Mouse (Mus musculus): Measurements from ENCODE around the gene Ftsj3.

GRCm38 (mm10) chr11:106200756-106201155 lies 55.1 kb downstream of the Ftsj3 start:
- TF ChIP-seq POLR2A (IDR thresholded peaks at IDR 0.05; ENCODE audit: control insufficient read depth in 1 of 2, insufficient read depth in 1 of 2, low read depth in 1 of 2, low read length in 2 of 2, poor library complexity in 1 of 2) (no peak), ELF1 (IDR thresholded peaks at IDR 0.05; ENCODE audit: low read depth, low read length) (no peak), EP300 (IDR thresholded peaks at IDR 0.05; ENCODE audit: low read depth in 1 of 2, low read length in 2 of 2) (no peak), CTCF (IDR thresholded peaks at IDR 0.05 in 2 of 3, conservative IDR thresholded peaks at IDR 0.05 in 1 of 3; ENCODE audit: control insufficient read depth in 1 of 3, insufficient read depth in 1 of 3, low read depth in 2 of 3, low read length in 3 of 3, poor library complexity in 1 of 3, severe bottlenecking in 1 of 3) (no peak), POLR2AphosphoS2 (IDR thresholded peaks at IDR 0.05; ENCODE audit: low read length) (no peak), SIN3A (IDR thresholded peaks at IDR 0.05; ENCODE audit: low read length) (no peak), CHD2 (IDR thresholded peaks at IDR 0.05; ENCODE audit: low read length) (no peak), ZC3H11A (IDR thresholded peaks at IDR 0.05; ENCODE audit: low read depth, low read length) (no peak), ZKSCAN1 (IDR thresholded peaks at IDR 0.05; ENCODE audit: low read depth, low read length) (no peak), TBP (IDR thresholded peaks at IDR 0.05; ENCODE audit: low read depth, low read length) (no peak), UBTF (IDR thresholded peaks at IDR 0.05; ENCODE audit: borderline replicate concordance, insufficient read depth, low read depth, low read length) (no peak)

All from MEL (cell line).